Mouse (Mus musculus) forebrain, embryonic 13.5 days (tissue): ENCODE data around the gene Sema4a. TPM values are rescaled to one million over a fixed set of nuclear protein-coding genes. Genes with fewer than 3 reads are reported as not detected.
A peak's percentile ranks its signal among the peaks of the same experiment; 100 is the strongest.

Source experiments
- ATAC-seq: fragments of 200-750 bp; cut with Nextera tagmentation; 2 replicates; pipeline ENCODE4 v1.8.0; 2017
- H3K27ac ChIP-seq: fragments of 300-500 bp; sonication (generic); 2 replicates; pipeline ENCODE4 v1.5.1; 2015; ENCODE audit warnings: inconsistent platforms, mild to moderate bottlenecking, moderate library complexity
- H3K27me3 ChIP-seq: fragments of 300-500 bp; sonication (generic); 2 replicates; pipeline ENCODE4 v1.6.1; 2015; ENCODE audit warnings: mild to moderate bottlenecking, inconsistent platforms
- H3K36me3 ChIP-seq: fragments of 300-500 bp; sonication (generic); 2 replicates; pipeline ENCODE4 v1.6.1; 2015; ENCODE audit warnings: mild to moderate bottlenecking, inconsistent platforms; ENCODE audit not compliant: poor library complexity, severe bottlenecking
- H3K4me1 ChIP-seq: fragments of 300-500 bp; sonication (generic); 2 replicates; pipeline ENCODE4 v1.6.1; 2015; ENCODE audit warnings: inconsistent platforms
- H3K4me2 ChIP-seq: fragments of 300-500 bp; sonication (generic); 2 replicates; pipeline ENCODE4 v1.6.1; 2015; ENCODE audit warnings: inconsistent platforms, mild to moderate bottlenecking, moderate library complexity
- H3K4me3 ChIP-seq: fragments of 300-500 bp; sonication (generic); 2 replicates; pipeline ENCODE4 v1.5.1; 2015; ENCODE audit warnings: mild to moderate bottlenecking, inconsistent platforms
- H3K9ac ChIP-seq: fragments of 300-500 bp; sonication (generic); 2 replicates; pipeline ENCODE4 v1.6.1; 2015; ENCODE audit warnings: mild to moderate bottlenecking, inconsistent platforms
- H3K9me3 ChIP-seq: fragments of 300-500 bp; sonication (generic); replicated peaks from 2 replicates; pipeline ENCODE4 v1.6.1; 2016; ENCODE audit warnings: inconsistent platforms
- WGBS: fragments of 180-500 bp; shearing (Covaris S2); methylation state at CpG from one replicate; pipeline ENCODE4 v1.1.7; 2015; 5-methylcytosine and 5-hydroxymethylcytosine counted together
- polyA plus RNA-seq: library from polyadenylated mRNA; unstranded; fragments of >200 nt; fragmentation: Nextera tagmentation; extraction: Ambion mirVana; gene quantifications from 2 replicates; pipeline ENCODE4 v1.2.1, GENCODE M21; 2015

Gene Sema4a
- polyA plus RNA-seq, 1 experiment from 2014 or later: 13.7 TPM

DNA sequence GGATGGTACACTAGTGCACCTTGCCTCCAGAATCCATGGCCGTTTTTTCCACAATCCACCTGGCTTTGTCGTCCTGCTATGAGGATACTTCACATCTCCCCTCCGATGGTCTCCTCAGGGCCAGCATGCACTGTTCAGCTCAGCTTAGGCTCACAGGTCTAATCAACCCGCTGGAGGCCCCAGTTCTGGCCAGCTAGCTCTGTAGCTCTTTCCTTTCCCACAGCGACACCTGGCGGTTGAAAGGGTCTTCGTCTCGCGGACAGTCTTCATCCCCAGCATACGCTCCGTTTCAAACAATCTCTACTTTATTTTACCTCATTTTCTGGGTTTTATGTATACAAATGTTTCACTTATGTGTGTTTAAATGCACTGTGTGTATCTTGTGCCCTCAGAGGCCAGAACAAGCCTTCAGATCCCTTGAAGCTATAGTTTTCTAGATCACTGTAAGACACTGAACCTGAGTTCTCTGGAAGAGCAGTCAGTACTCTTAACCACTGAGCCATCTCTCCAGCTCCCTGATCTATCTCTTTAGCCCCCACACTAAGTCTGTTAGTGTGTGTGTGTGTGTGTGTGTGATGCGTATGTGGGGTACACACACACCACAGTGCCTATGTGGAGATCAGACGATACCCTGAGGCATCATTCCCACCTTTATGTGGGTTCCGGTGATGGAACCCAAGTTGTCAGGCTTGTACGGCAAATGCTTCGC lies 6.3 kb upstream of the Sema4a start:
- Histone ChIP-seq H3K27ac (no peak overlapping the region), H3K4me2 (no peak overlapping the region), H3K9me3 (no peaks in the 10 kb centered on the region), H3K9ac (peak overlapping the region; percentile 50; the same call in 1 of the 2 replicates), H3K27me3 (peaks cover 5% of the 10 kb centered on the region; the same call in 1 of the 2 replicates), H3K36me3 (no peaks in the 10 kb centered on the region), H3K4me1 (no peaks in the 10 kb centered on the region; the same call in 1 of the 2 replicates), H3K4me3 (no peak overlapping the region)
- ATAC-seq: peak; percentile 86
- WGBS: 28% methylated on average over 16 of the region's 16 CpGs

DNA sequence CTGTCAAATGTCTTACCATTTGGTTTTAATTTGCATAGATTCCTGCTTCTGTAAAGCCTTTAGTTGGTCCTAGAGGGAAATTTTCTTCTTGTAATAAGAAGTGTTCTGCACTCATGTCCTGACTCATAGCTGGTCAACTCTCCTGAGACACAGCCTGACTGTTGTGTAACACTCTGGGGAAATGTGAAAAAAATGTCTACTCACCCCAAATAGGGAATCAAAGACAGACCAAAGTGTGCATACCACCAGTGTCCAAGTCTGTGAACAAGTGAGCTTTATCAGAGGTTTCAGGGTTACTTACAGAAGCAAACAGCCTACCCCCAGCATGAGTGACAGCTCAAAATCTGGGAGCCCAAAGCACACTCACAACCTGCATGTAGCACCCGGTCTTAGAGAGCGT lies 4.1 kb upstream of the Sema4a start:
- no peaks in the 10 kb centered on the region for H3K9me3 ChIP-seq
- no peak overlapping the region for H3K4me2 ChIP-seq
- no peak overlapping the region for H3K27ac ChIP-seq
- H3K27me3 ChIP-seq: peaks cover 5% of the 10 kb centered on the region; the same call in 1 of the 2 replicates
- H3K36me3 ChIP-seq: no peaks in the 10 kb centered on the region
- H3K4me1 ChIP-seq: peaks cover 8% of the 10 kb centered on the region
- WGBS: 92% methylated on average over 2 of the region's 2 CpGs
- H3K4me3 ChIP-seq: no peak overlapping the region
- H3K9ac ChIP-seq: no peak overlapping the region
- ATAC-seq: no peak

DNA sequence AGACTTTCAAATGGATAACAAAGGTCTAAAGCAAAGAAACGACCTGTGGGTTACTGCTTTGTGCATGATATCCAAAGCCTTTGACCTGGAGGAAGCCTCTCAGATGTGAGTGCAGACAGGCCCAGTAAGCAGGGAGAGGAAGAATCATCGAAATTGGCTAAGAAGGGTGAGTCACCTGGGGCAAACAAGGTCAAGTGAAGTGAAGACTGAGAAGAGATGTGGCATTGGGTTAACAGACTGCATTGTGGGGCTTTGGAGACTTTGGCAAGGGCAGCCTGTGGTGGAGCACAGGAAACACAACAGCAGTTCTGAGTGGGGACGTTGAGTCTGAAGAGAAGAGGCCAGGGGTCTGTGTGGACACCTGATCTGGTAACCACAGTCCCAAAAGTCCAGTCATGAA lies 3.4 kb upstream of the Sema4a start:
- no peak overlapping the region for H3K9ac ChIP-seq
- H3K4me1 ChIP-seq: peaks cover 9% of the 10 kb centered on the region
- WGBS: 60% methylated on average over 3 of the region's 3 CpGs
- H3K4me3 ChIP-seq: no peak overlapping the region
- no peak overlapping the region for H3K4me2 ChIP-seq
- H3K36me3 ChIP-seq: no peaks in the 10 kb centered on the region
- no peak overlapping the region for H3K27ac ChIP-seq
- ATAC-seq: no peak
- no peaks in the 10 kb centered on the region for H3K9me3 ChIP-seq
- H3K27me3 ChIP-seq: peaks cover 5% of the 10 kb centered on the region; the same call in 1 of the 2 replicates

DNA sequence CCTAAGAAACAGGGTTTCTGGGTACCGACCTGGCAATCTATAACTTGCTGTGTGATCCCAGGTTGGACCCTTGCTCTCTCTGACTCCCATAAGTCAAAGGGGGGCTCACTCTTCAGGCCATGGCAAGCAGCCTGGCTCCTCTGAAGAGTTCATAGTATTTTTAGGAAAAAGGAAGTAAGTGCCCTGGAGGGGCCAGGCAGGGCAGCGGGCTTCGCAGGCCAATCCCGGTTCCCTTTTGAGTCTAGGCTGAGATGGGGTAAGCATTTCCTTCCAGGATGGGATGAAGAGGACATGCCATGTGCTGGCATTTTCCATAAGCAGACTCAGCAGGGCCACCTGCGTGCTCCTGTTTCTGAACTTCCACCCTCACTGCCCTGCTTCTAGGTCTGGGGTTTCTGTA lies 953 bp downstream of the Sema4a start:
- no peaks in the 10 kb centered on the region; the same call in 1 of the 2 replicates for H3K27me3 ChIP-seq
- H3K27ac ChIP-seq: no peak overlapping the region
- H3K9me3 ChIP-seq: no peaks in the 10 kb centered on the region
- no peak overlapping the region for H3K4me2 ChIP-seq
- peaks cover 43% of the 10 kb centered on the region for H3K4me1 ChIP-seq
- H3K4me3 ChIP-seq: no peak overlapping the region
- no peaks in the 10 kb centered on the region for H3K36me3 ChIP-seq
- H3K9ac ChIP-seq: no peak overlapping the region
- WGBS: 81% methylated on average over 5 of the region's 5 CpGs
- no peak for ATAC-seq

DNA sequence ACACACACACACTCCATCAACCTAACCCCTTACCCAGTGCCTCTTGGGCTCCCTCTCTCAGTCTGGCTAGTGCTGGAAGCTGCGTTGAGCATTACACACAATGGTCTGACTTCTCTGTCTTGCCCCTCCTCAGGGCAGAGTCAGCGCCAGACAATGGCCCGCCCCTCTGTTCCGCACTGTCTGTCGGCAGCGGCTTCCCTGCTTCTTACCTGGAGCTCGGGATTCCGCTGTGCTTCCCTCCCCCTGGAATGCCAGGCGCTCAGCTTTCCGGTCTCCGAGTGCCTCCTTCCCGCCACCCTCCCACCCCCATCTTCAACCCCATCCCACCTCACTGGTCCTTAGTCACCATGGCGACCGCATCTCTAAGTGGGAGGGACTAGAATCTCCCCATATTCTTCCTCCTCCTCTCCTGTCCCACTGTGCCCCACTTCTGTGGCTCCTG lies 2.2 kb downstream of the Sema4a start:
- Histone ChIP-seq H3K4me3 (peak overlapping the region; percentile 48), H3K27ac (peak overlapping the region; percentile 72), H3K9ac (peak overlapping the region; percentile 69), H3K27me3 (no peaks in the 10 kb centered on the region; the same call in 1 of the 2 replicates), H3K9me3 (no peaks in the 10 kb centered on the region), H3K4me1 (peaks cover 43% of the 10 kb centered on the region), H3K4me2 (peak overlapping the region; percentile 66), H3K36me3 (no peaks in the 10 kb centered on the region)
- peak; percentile 86 for ATAC-seq
- under 1% methylated on average over 14 of the region's 14 CpGs for WGBS

DNA sequence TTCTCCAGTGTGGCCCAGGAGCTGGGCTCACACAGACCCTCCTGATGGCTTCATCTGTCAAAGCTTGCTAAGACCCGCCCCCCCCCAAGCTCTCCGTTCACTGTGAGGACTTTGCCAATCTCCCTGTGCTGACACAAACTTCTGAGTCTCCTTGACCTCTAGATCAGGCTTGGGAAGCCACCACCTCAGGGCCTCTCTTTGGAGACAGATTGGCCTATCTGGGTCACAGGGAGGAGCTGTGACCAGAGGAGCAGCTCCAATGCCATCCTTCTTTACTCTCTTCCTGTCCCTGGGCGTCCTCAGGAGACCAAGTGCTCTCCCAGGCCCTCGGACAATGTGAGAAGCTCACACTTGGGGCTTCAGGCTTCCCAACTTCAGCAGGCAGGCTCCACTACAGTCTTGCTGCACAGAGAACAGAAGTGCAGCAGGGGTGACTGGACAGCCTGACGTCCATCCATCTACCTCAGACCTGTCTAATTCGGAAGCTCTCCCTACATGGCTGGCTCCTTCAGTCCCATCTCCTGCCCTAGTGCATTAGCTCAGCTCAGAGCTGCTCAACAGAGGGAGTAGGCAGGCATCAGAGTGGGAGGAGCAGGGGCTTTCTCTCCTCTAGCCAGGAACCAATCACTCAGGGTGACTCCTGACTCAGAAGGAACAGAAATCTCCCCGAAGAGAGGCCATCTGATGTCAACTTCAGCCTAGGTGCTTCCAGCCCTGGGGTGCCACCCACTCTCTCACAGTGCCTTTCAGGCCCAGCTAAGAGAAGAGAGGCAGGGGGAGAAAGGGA lies 4.0 kb downstream of the Sema4a start:
- H3K36me3 ChIP-seq: peaks cover 9% of the 10 kb centered on the region; the same call in 1 of the 2 replicates
- no peak overlapping the region for H3K27ac ChIP-seq
- H3K9me3 ChIP-seq: no peaks in the 10 kb centered on the region
- H3K4me1 ChIP-seq: peaks cover 43% of the 10 kb centered on the region
- 72% methylated on average over 7 of the region's 7 CpGs for WGBS
- no peak for ATAC-seq
- H3K4me2 ChIP-seq: peak overlapping the region; percentile 66
- peak overlapping the region; percentile 69 for H3K9ac ChIP-seq
- H3K27me3 ChIP-seq: no peaks in the 10 kb centered on the region; the same call in 1 of the 2 replicates
- peak overlapping the region; percentile 48 for H3K4me3 ChIP-seq

DNA sequence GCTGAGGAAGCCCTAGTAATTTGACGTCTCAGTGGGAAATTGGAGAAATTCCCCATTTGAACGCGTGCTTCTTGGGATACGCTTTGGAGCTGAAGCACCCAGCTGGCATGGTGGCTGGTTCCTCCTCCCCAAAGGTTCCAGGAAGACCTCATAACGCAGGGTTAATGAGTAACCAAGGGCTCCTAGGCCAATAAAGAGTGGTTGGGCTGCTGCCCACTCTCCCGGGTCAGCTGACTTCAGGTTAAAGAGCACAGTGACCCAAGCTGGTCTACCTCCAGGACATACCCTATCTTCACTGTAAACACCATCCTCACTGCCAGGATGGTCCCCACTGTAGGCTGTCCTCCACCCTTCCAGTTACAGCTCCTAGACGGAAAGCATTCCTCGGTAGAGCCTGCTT lies 4.7 kb downstream of the Sema4a start:
- Histone ChIP-seq H3K4me3 (no peak overlapping the region), H3K4me2 (no peak overlapping the region), H3K4me1 (peaks cover 40% of the 10 kb centered on the region), H3K36me3 (peaks cover 11% of the 10 kb centered on the region; the same call in 1 of the 2 replicates), H3K9me3 (no peaks in the 10 kb centered on the region), H3K9ac (no peak overlapping the region), H3K27ac (no peak overlapping the region), H3K27me3 (no peaks in the 10 kb centered on the region; the same call in 1 of the 2 replicates)
- 94% methylated on average over 8 of the region's 8 CpGs for WGBS
- ATAC-seq: no peak

DNA sequence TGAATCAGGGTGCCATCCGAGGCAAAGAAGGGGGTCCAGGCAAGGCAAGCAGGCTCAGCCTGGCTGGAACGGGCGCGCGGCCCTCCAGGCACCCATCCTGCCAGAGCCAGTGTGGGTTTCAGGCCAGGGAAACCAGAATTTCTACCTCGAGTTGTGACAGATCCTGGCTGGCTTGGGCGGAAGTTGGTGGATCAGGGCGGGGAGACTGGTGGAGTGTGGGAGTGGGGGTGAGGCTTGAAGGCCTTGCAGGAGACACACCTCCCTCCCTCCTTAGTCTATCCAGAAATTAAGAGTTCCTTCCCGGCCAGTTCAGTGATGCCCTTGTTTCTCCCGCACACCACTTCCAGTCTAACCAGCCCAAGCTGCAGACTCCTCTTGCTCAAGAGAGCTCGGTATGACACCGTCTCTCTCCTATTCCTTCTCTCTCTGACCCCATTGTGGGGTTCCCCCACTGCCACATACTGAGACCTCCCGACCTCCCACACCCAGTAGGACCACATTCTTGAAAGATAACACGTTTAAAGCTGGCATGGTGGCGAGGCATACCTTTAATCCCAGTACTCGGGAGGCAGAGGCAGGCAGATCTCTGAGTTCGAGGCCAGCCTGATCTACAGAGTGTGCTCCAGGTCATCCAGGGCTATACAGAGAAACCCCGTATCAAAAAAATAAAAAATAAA lies 5.3 kb downstream of the Sema4a start:
- Histone ChIP-seq H3K9me3 (no peaks in the 10 kb centered on the region), H3K4me3 (no peak overlapping the region), H3K27ac (no peak overlapping the region), H3K36me3 (peaks cover 17% of the 10 kb centered on the region; the same call in 1 of the 2 replicates), H3K27me3 (no peaks in the 10 kb centered on the region; the same call in 1 of the 2 replicates), H3K4me1 (peaks cover 35% of the 10 kb centered on the region), H3K4me2 (no peak overlapping the region), H3K9ac (peak overlapping the region; percentile 43)
- 82% methylated on average over 18 of the region's 18 CpGs for WGBS
- no peak for ATAC-seq

DNA sequence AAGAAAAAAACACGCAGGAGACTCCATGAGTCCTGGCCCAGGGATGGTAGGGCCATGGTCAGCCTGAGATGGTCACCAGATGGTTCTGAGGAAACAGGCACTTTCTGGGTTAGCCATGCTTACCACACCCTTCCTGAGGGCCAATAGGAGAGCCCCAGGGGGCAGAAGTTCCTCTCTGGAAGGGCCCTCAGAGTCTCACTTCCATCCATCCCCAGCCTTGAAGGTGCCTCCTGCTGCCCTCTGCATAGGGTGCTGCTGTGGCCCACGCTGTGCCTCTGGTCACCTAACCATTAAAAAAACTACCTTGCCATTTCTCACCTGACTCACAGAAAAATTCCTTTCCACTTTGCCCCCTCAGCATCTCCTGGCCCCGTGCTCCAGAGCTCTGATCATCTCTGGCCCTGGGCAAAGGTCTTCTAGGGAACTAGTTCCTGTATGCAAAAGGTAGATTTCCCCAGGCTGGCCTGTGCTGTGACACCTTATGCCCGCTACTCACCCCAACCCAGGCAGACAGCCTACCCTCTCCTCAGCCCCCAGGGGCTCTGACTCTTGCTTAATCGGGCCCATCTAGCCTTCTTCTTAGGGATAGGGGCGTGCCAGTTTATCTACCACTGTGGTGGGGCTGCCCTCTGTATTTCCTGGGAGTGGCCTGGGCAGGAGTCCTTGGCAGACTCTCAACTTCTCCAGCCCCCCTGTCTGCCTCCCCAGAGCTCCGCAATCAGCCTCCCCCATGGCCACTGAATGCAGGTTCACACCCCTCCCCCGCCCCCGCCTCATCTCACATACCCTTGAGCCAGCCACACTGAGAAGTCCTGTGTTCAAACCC lies 6.0 kb downstream of the Sema4a start:
- peaks cover 40% of the 10 kb centered on the region for H3K4me1 ChIP-seq
- H3K36me3 ChIP-seq: peaks cover 20% of the 10 kb centered on the region; the same call in 1 of the 2 replicates
- no peak overlapping the region for H3K4me3 ChIP-seq
- no peaks in the 10 kb centered on the region for H3K9me3 ChIP-seq
- H3K4me2 ChIP-seq: no peak overlapping the region
- H3K9ac ChIP-seq: peak overlapping the region; percentile 43
- no peaks in the 10 kb centered on the region for H3K27me3 ChIP-seq
- 68% methylated on average over 9 of the region's 9 CpGs for WGBS
- no peak overlapping the region for H3K27ac ChIP-seq
- ATAC-seq: no peak

DNA sequence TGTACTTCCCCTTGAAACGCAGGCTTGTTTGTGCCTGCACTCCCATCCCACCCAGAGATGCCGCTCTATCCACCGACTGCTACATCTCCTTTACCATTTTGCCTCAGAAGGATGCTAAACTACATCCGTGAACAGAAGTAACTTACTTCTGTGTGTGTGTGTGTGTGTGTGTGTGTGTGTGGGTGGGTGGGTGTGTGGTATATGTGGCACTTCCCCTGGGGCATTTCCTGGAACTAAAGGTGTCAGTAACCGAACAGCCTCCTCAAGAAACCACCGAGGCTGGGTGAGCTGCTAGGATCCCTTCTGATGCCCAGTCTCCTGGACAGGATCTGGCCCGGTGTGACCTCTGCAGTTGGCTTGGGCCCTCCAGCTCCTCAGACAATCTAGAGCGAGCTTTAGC lies 7.0 kb downstream of the Sema4a start:
- 81% methylated on average over 8 of the region's 8 CpGs for WGBS
- Histone ChIP-seq H3K27me3 (no peaks in the 10 kb centered on the region), H3K4me3 (no peak overlapping the region), H3K9me3 (no peaks in the 10 kb centered on the region), H3K27ac (no peak overlapping the region), H3K4me1 (peaks cover 45% of the 10 kb centered on the region), H3K9ac (no peak overlapping the region), H3K36me3 (peaks cover 26% of the 10 kb centered on the region), H3K4me2 (no peak overlapping the region)
- ATAC-seq: no peak

DNA sequence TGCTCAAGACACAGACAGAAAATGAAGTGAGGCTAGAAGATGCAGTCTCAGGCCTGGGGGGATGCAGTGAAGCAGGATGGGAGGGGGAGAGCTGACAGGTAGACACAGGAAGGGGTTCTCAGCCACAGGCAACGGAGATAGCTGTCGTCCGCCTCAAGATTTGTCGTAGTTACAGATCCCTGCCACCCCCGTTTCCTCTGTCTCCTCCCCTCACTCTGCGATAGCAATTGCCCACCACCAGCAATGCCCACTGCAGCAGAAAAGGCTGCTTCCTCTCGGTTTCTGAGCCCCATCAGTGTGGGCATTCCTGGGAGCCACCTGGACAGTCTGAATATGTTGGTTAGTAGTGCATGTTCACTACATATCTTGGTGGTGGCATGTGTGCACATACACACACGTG lies 7.6 kb downstream of the Sema4a start:
- no peak overlapping the region for H3K27ac ChIP-seq
- H3K4me2 ChIP-seq: no peak overlapping the region
- WGBS: 65% methylated on average over 8 of the region's 8 CpGs
- no peak overlapping the region for H3K4me3 ChIP-seq
- H3K36me3 ChIP-seq: peaks cover 27% of the 10 kb centered on the region
- H3K9ac ChIP-seq: no peak overlapping the region
- peaks cover 39% of the 10 kb centered on the region for H3K4me1 ChIP-seq
- no peaks in the 10 kb centered on the region for H3K27me3 ChIP-seq
- ATAC-seq: no peak
- H3K9me3 ChIP-seq: no peaks in the 10 kb centered on the region
